Mouse (Mus musculus) neural tube, embryonic 15.5 days (tissue): Measurements from ENCODE around the gene 4930524J08Rik. TPM values are rescaled to one million over a fixed set of nuclear protein-coding genes. Genes with fewer than 3 reads are reported as not detected.

Source experiments
- ATAC-seq: fragments of 200-750 bp; cut with Nextera tagmentation; 2 replicates; pipeline ENCODE4 v1.8.0; 2017; ENCODE audit warnings: mild to moderate bottlenecking, moderate TSS enrichment, moderate library complexity; ENCODE audit not compliant: low FRiP score
- H3K27ac ChIP-seq: fragments of 300-500 bp; sonication (generic); replicated peaks from 2 replicates; pipeline ENCODE4 v1.5.1; 2015; ENCODE audit warnings: mild to moderate bottlenecking, inconsistent platforms
- H3K27me3 ChIP-seq: fragments of 300-500 bp; sonication (generic); replicated peaks from 2 replicates; pipeline ENCODE4 v1.6.1; 2015; ENCODE audit warnings: inconsistent platforms
- H3K36me3 ChIP-seq: fragments of 300-500 bp; sonication (generic); 2 replicates; pipeline ENCODE4 v1.6.1; 2015; ENCODE audit warnings: inconsistent platforms
- H3K4me1 ChIP-seq: fragments of 300-500 bp; sonication (generic); 2 replicates; pipeline ENCODE4 v1.6.1; 2015; ENCODE audit warnings: inconsistent platforms
- H3K4me2 ChIP-seq: fragments of 300-500 bp; sonication (generic); 2 replicates; pipeline ENCODE4 v1.6.1; 2015; ENCODE audit warnings: inconsistent platforms, mild to moderate bottlenecking, moderate library complexity
- H3K4me3 ChIP-seq: fragments of 300-500 bp; sonication (generic); replicated peaks from 2 replicates; pipeline ENCODE4 v1.5.1; 2015; ENCODE audit warnings: mild to moderate bottlenecking, inconsistent platforms
- H3K9ac ChIP-seq: fragments of 300-500 bp; sonication (generic); replicated peaks from 2 replicates; pipeline ENCODE4 v1.6.1; 2015; ENCODE audit warnings: mild to moderate bottlenecking, inconsistent platforms
- H3K9me3 ChIP-seq: fragments of 300-500 bp; sonication (generic); replicated peaks from 2 replicates; pipeline ENCODE4 v1.6.1; 2016; ENCODE audit warnings: inconsistent platforms
- WGBS: fragments of 180-500 bp; shearing (Covaris S2); methylation state at CpG from one replicate; pipeline ENCODE4 v1.1.7; 2015; ENCODE audit warnings: mixed read lengths; 5-methylcytosine and 5-hydroxymethylcytosine counted together
- polyA plus RNA-seq: library from polyadenylated mRNA; unstranded; fragments of >200 nt; fragmentation: Nextera tagmentation; extraction: Ambion mirVana; gene quantifications from 2 replicates; pipeline ENCODE4 v1.2.1, GENCODE M21; 2015

4930524J08Rik gene
- polyA plus RNA-seq, 1 experiment from 2014 or later, result 2.3 TPM

GRCm38 (mm10) chr5:100005896-100006295 is 27.0 kb downstream of the 4930524J08Rik start:
- Histone ChIP-seq H3K4me3 (no peak overlapping the region), H3K9ac (no peak overlapping the region), H3K36me3 (no peaks in the 10 kb centered on the region), H3K27me3 (no peaks in the 10 kb centered on the region), H3K9me3 (no peaks in the 10 kb centered on the region), H3K27ac (no peak overlapping the region), H3K4me1 (no peaks in the 10 kb centered on the region), H3K4me2 (no peak overlapping the region)
- ATAC-seq, result no peak
- 78% methylated on average over 6 of the region's 6 CpGs for WGBS

GRCm38 (mm10) chr5:100006324-100007039 is 27.6 kb downstream of the 4930524J08Rik start:
- no peaks in the 10 kb centered on the region for H3K36me3 ChIP-seq

DNA sequence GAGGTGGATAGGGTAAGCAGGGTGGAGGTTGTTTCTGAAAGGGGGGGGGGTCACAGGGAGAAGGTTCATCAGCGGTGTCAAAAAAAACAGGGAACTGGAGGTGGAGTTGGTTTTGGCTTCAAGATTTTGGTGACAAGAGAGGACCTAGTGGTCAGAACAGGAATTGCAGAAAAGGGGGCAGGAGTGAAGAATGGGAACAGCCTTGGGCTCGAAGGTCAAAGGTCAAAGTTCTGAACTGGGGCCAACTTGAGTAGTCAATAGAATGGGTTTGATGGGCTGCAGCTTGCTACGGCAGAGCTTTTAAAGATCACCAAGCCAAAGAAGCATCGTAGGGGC is 28.1 kb downstream of the 4930524J08Rik start:
- Histone ChIP-seq H3K4me2 (no peak overlapping the region), H3K36me3 (no peaks in the 10 kb centered on the region), H3K9ac (no peak overlapping the region), H3K27ac (no peak overlapping the region), H3K27me3 (no peaks in the 10 kb centered on the region), H3K4me3 (no peak overlapping the region), H3K4me1 (no peaks in the 10 kb centered on the region), H3K9me3 (no peaks in the 10 kb centered on the region)
- 75% methylated on average over 4 of the region's 4 CpGs for WGBS
- no peak for ATAC-seq

More at GRCm38 (mm10) chr5:100006324-100007039, 27.6 kb downstream of the 4930524J08Rik start:
- Histone ChIP-seq H3K9ac (no peak overlapping the region), H3K9me3 (no peaks in the 10 kb centered on the region), H3K27ac (no peak overlapping the region), H3K4me3 (no peak overlapping the region), H3K4me2 (no peak overlapping the region), H3K4me1 (no peaks in the 10 kb centered on the region), H3K27me3 (no peaks in the 10 kb centered on the region)
- 88% methylated on average over 4 of the region's 4 CpGs for WGBS
- ATAC-seq, result no peak

- Histone ChIP-seq H3K4me3 (no peak overlapping the region), H3K36me3 (no peaks in the 10 kb centered on the region), H3K9me3 (no peaks in the 10 kb centered on the region), H3K4me1 (no peaks in the 10 kb centered on the region), H3K27me3 (no peaks in the 10 kb centered on the region), H3K27ac (no peak overlapping the region), H3K9ac (no peak overlapping the region), H3K4me2 (no peak overlapping the region)
- WGBS, result 62% methylated on average over 3 of the region's 3 CpGs
- ATAC-seq, result no peak
Measured at GRCm38 (mm10) chr5:100008485-100008884, 29.6 kb downstream of the 4930524J08Rik start.

DNA sequence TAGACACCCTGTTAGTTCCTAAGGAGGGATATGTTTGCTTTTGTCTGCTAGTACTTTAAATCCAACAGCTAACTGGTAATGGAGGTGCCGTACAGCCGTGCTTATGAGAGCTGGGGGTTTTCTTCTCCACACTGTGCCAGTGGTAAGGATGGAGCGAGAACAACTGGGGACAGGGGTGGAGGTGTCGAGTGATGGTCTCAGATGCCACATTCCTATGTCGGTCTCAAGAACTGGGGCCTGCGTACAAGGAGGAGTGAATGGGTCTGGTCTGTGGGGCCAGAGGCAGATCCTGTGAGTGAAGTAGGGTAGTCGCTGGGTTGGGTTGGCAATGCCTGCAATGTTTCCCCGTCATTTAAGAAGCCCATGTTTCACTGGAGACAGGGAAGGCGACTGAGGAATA is 33.7 kb downstream of the 4930524J08Rik start:
- no peak for ATAC-seq
- H3K27ac ChIP-seq, result no peak overlapping the region
- no peak overlapping the region for H3K4me3 ChIP-seq
- H3K4me2 ChIP-seq, result no peak overlapping the region
- 94% methylated on average over 9 of the region's 9 CpGs for WGBS
- no peaks in the 10 kb centered on the region for H3K36me3 ChIP-seq
- no peaks in the 10 kb centered on the region for H3K27me3 ChIP-seq
- no peak overlapping the region for H3K9ac ChIP-seq
- no peaks in the 10 kb centered on the region for H3K9me3 ChIP-seq
- no peaks in the 10 kb centered on the region for H3K4me1 ChIP-seq

- ATAC-seq, result no peak
- Histone ChIP-seq H3K9me3 (no peaks in the 10 kb centered on the region), H3K27me3 (no peaks in the 10 kb centered on the region), H3K9ac (no peak overlapping the region), H3K27ac (no peak overlapping the region), H3K4me2 (no peak overlapping the region), H3K36me3 (no peaks in the 10 kb centered on the region), H3K4me3 (no peak overlapping the region), H3K4me1 (no peaks in the 10 kb centered on the region)
Measured at GRCm38 (mm10) chr5:100020089-100020488, 41.2 kb downstream of the 4930524J08Rik start.

GRCm38 (mm10) chr5:100024403-100024802 is 45.5 kb downstream of the 4930524J08Rik start:
- H3K4me2 ChIP-seq, result no peak overlapping the region
- no peaks in the 10 kb centered on the region for H3K36me3 ChIP-seq
- H3K9me3 ChIP-seq, result no peaks in the 10 kb centered on the region
- no peak overlapping the region for H3K4me3 ChIP-seq
- no peaks in the 10 kb centered on the region for H3K27me3 ChIP-seq
- 68% methylated on average over 5 of the region's 5 CpGs for WGBS
- no peaks in the 10 kb centered on the region for H3K4me1 ChIP-seq
- no peak for ATAC-seq
- H3K27ac ChIP-seq, result no peak overlapping the region
- no peak overlapping the region for H3K9ac ChIP-seq

DNA sequence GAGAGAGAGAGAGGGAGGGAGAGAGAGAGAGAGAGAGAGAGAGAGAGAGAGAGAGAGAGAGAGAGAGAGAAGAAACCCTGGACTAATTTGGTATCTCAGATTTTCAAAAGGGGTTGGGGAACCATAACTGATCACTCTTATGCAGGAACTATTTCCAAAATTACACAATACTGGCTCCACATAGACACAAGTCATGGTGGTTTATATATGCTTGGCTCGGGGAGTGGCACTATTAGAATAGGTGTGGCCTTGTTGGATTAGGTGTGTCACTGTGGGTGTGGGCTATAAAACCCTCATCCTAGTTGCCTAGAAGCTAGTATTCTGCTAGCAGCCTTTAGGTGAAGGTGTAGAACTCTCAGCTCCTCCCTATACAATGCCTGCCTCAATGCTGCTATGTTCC is 46.0 kb downstream of the 4930524J08Rik start:
- ATAC-seq, result no peak
- no peak overlapping the region for H3K9ac ChIP-seq
- 77% methylated on average over 1 of the region's 1 CpGs for WGBS

More for the DNA sequence above, 46.0 kb downstream of the 4930524J08Rik start:
- Histone ChIP-seq H3K4me3 (no peak overlapping the region), H3K27me3 (no peaks in the 10 kb centered on the region), H3K9me3 (no peaks in the 10 kb centered on the region), H3K36me3 (no peaks in the 10 kb centered on the region), H3K27ac (no peak overlapping the region), H3K4me2 (no peak overlapping the region), H3K4me1 (peaks cover 1% of the 10 kb centered on the region)

Other genes starting within 250 kb of the 4930524J08Rik start
- gene Rasgef1b, start 250.0 kb upstream of the 4930524J08Rik start, polyA plus RNA-seq, result 48.6 and 53.9 TPM in 2 replicates
- 1.4 TPM in 2 replicates for gene Vamp9, start 72.8 kb upstream of the 4930524J08Rik start, polyA plus RNA-seq
- 128 and 147 TPM in 2 replicates for gene Hnrnpd, start 123 bp upstream of the 4930524J08Rik start, polyA plus RNA-seq
- 172 and 181 TPM in 2 replicates for gene Hnrnpdl, start 60.6 kb downstream of the 4930524J08Rik start, polyA plus RNA-seq
- gene Enoph1, start 60.9 kb downstream of the 4930524J08Rik start, polyA plus RNA-seq, result 52.3 and 53.4 TPM in 2 replicates
- gene Tmem150c, start 180.7 kb downstream of the 4930524J08Rik start, polyA plus RNA-seq, result 29.1 and 35.0 TPM in 2 replicates